Mouse (Mus musculus): Measurements from ENCODE around the gene Ilf3. TPM values are rescaled to one million over a fixed set of nuclear protein-coding genes. Genes with fewer than 3 reads are reported as not detected.
"Not testable (repeated sequence)": the region's sequence is repeated elsewhere in the genome, so short reads cannot be mapped to it uniquely, and the experiment has no call there.

Ilf3 gene
- 179 and 188 TPM in 2 replicates for polyA plus RNA-seq (2014; fragmentation: Nextera tagmentation; extraction: Ambion mirVana)

DNA sequence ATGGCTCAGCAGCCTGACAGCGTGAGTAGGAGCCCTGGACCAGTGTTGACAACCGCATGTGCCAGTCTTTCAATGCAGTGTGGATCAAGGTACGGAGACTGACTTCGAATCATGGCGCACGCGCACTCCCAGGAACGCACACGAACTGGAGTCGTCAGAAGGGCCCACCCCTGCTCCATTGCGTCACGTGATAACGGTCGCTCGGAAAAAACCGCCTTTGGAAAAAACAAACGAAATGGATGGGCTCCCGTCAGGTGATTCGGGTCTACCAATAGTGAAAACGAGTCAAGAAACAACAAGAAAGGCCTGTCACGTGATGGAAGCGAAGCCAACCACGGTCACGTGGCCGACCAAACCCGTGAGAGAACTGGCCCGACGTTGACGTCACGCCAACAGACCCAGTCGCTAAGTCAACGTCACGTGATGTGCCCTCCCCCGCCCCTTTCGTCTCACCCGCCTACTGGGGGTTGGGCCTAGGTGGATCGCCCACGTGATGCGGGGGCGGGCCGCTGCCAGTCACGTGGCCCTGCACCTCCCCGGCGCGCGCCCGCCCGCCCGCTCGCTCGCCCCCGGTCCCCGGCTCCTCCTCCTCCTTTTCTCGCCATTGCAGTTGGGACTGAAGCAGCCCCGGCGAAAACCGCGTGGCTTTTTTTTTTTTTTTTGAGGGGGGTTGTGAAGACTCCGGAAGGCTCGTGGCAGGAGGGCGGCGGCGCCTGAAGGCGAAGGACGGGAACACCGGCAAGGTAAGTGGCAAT lies at the start of gene Ilf3:
Ilf3 (plus strand) TSS at position 515 of the 755 bp plus-strand sequence.
- peaks cover 11% of the 10 kb centered on the region for H3K4me1 ChIP-seq (replicated peaks; ENCODE audit: control insufficient read depth, insufficient read depth, low read length)
- peak within 1 kb of the TSS; percentile 92 for H3K27ac ChIP-seq (ENCODE audit: low read depth)
- H3K4me2 ChIP-seq (ENCODE audit: low read length), result peak within 1 kb of the TSS; percentile 93
- H3K9me3 ChIP-seq (ENCODE audit: control insufficient read depth, low read length), result no peaks in the 10 kb centered on the region
- ATAC-seq (replicated peaks; ENCODE audit: low FRiP score, low TSS enrichment, low read depth), result peak; percentile 92
- H3K36me3 ChIP-seq (ENCODE audit: control insufficient read depth, insufficient read depth, low read length), result peaks cover 11% of the 10 kb centered on the region
- H3K27me3 ChIP-seq (replicated peaks; ENCODE audit: control insufficient read depth, insufficient read depth, low read length), result no peaks in the 10 kb centered on the region; the same call in 1 of the 2 replicates
- peak; percentile 99 for DNase-seq (ENCODE audit: low spot score)
- H3K9ac ChIP-seq (ENCODE audit: low read length), result peak within 1 kb of the TSS; percentile 97
- under 1% methylated on average over 59 of the region's 66 CpGs for whole genome bisulfite sequencing
- peak within 1 kb of the TSS; percentile 97 for H3K4me3 ChIP-seq (ENCODE audit: low read depth, low read length)

DNA sequence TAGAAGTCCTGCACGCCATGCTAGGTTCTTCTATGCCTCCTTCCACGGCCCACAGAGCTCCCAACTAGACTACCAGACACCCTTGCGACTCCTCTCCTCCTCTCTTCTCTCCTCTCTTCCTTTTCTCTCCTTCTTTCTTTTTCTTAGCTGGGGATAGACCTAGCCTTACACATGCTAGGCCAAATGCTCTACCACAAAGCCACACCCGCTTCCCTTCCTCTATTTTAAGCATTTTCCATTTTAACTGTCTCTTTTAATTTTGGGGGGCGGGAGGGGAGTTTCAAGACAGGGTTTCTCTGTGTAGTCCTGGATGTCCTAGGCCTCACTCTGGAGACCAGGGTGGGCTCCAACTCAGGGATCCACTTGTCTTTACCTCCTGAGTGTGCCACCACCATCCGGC lies 48.9 kb upstream of the Ilf3 start:
- no peak for DNase-seq (ENCODE audit: low spot score)
- no peak for ATAC-seq (replicated peaks; ENCODE audit: low FRiP score, low TSS enrichment, low read depth)
- Histone ChIP-seq H3K4me2 (ENCODE audit: low read length) (no peak overlapping the region), H3K27ac (ENCODE audit: low read depth) (no peak overlapping the region), H3K9me3 (ENCODE audit: control insufficient read depth, low read length) (no peaks in the 10 kb centered on the region), H3K9ac (ENCODE audit: low read length) (no peak overlapping the region), H3K36me3 (ENCODE audit: control insufficient read depth, insufficient read depth, low read length) (no peaks in the 10 kb centered on the region), H3K4me3 (ENCODE audit: low read depth, low read length) (no peak overlapping the region), H3K4me1 (replicated peaks; ENCODE audit: control insufficient read depth, insufficient read depth, low read length) (peaks cover 11% of the 10 kb centered on the region), H3K27me3 (replicated peaks; ENCODE audit: control insufficient read depth, insufficient read depth, low read length) (no peaks in the 10 kb centered on the region)
- WGBS, result 90% methylated on average over 6 of the region's 6 CpGs

DNA sequence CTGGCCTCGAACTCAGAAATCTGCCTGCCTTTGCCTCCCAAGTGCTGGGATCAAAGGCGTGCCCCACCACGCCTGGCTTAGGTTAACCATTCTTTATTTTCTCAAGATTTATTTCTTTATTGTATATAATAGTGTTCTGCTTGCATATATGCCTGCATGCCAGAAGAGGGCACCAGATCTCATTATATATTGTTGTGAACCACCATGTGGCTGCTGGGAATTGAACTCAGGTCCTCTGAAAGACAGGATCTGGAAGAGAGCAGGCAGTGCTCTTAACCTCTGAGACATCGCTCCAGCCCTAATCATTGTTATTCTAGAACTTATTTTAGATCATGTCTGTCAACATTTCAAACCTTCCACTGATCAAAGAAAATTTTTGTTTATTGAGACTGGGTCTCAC lies 48.2 kb upstream of the Ilf3 start:
- Histone ChIP-seq H3K4me1 (replicated peaks; ENCODE audit: control insufficient read depth, insufficient read depth, low read length) (peaks cover 11% of the 10 kb centered on the region), H3K4me3 (ENCODE audit: low read depth, low read length) (no peak overlapping the region), H3K4me2 (ENCODE audit: low read length) (no peak overlapping the region), H3K27me3 (replicated peaks; ENCODE audit: control insufficient read depth, insufficient read depth, low read length) (no peaks in the 10 kb centered on the region), H3K27ac (ENCODE audit: low read depth) (no peak overlapping the region), H3K9ac (ENCODE audit: low read length) (no peak overlapping the region), H3K36me3 (ENCODE audit: control insufficient read depth, insufficient read depth, low read length) (no peaks in the 10 kb centered on the region), H3K9me3 (ENCODE audit: control insufficient read depth, low read length) (no peaks in the 10 kb centered on the region)
- DNase-seq (ENCODE audit: low spot score) (no peak), ATAC-seq (replicated peaks; ENCODE audit: low FRiP score, low TSS enrichment, low read depth) (no peak)
- WGBS, result 91% methylated on average over 4 of the region's 4 CpGs

- H3K4me1 ChIP-seq (replicated peaks; ENCODE audit: control insufficient read depth, insufficient read depth, low read length), result peaks cover 11% of the 10 kb centered on the region
- ATAC-seq (replicated peaks; ENCODE audit: low FRiP score, low TSS enrichment, low read depth), result no peak; the same call in 1 of the 2 replicates
Measured at GRCm38 (mm10) chr9:21320280-21320618, 47.4 kb upstream of the Ilf3 start.

GRCm38 (mm10) chr9:21320619-21321512 lies 46.8 kb upstream of the Ilf3 start, which contains the start of gene Slc44a2:
Gene Slc44a2 (plus strand): TSS chr9:21320698.
- peak within 1 kb of the TSS; percentile 70 for H3K4me3 ChIP-seq (ENCODE audit: low read depth, low read length)
- H3K27ac ChIP-seq (ENCODE audit: low read depth), result no peak within 1 kb of the TSS
- peak; percentile 87 for ATAC-seq (replicated peaks; ENCODE audit: low FRiP score, low TSS enrichment, low read depth)
- no peaks in the 10 kb centered on the region for H3K9me3 ChIP-seq (ENCODE audit: control insufficient read depth, low read length)
- 1% methylated on average over 52 of the region's 52 CpGs for WGBS
- peak within 1 kb of the TSS; percentile 61 for H3K9ac ChIP-seq (ENCODE audit: low read length)
- H3K4me2 ChIP-seq (ENCODE audit: low read length), result peak within 1 kb of the TSS; percentile 86
- DNase-seq (ENCODE audit: low spot score), result peak; percentile 93
- no peaks in the 10 kb centered on the region for H3K36me3 ChIP-seq (ENCODE audit: control insufficient read depth, insufficient read depth, low read length)
- H3K4me1 ChIP-seq (replicated peaks; ENCODE audit: control insufficient read depth, insufficient read depth, low read length), result peaks cover 11% of the 10 kb centered on the region
- no peaks in the 10 kb centered on the region for H3K27me3 ChIP-seq (replicated peaks; ENCODE audit: control insufficient read depth, insufficient read depth, low read length)

More at GRCm38 (mm10) chr9:21320280-21320618, 47.4 kb upstream of the Ilf3 start:
- H3K4me2 ChIP-seq (ENCODE audit: low read length), result peak overlapping the region; percentile 86
- no peaks in the 10 kb centered on the region for H3K36me3 ChIP-seq (ENCODE audit: control insufficient read depth, insufficient read depth, low read length)
- DNase-seq (ENCODE audit: low spot score), result no peak
- peak overlapping the region; percentile 61 for H3K9ac ChIP-seq (ENCODE audit: low read length)
- H3K4me3 ChIP-seq (ENCODE audit: low read depth, low read length), result peak overlapping the region; percentile 70
- 26% methylated on average over 4 of the region's 4 CpGs for WGBS
- no peak overlapping the region for H3K27ac ChIP-seq (ENCODE audit: low read depth)
- no peaks in the 10 kb centered on the region for H3K27me3 ChIP-seq (replicated peaks; ENCODE audit: control insufficient read depth, insufficient read depth, low read length)
- H3K9me3 ChIP-seq (ENCODE audit: control insufficient read depth, low read length), result no peaks in the 10 kb centered on the region

- Histone ChIP-seq H3K9me3 (ENCODE audit: control insufficient read depth, low read length) (no peaks in the 10 kb centered on the region), H3K4me3 (ENCODE audit: low read depth, low read length) (peak overlapping the region; percentile 70), H3K27ac (ENCODE audit: low read depth) (no peak overlapping the region), H3K27me3 (replicated peaks; ENCODE audit: control insufficient read depth, insufficient read depth, low read length) (no peaks in the 10 kb centered on the region), H3K4me1 (replicated peaks; ENCODE audit: control insufficient read depth, insufficient read depth, low read length) (peaks cover 11% of the 10 kb centered on the region), H3K4me2 (ENCODE audit: low read length) (peak overlapping the region; percentile 86), H3K9ac (ENCODE audit: low read length) (peak overlapping the region; percentile 61), H3K36me3 (ENCODE audit: control insufficient read depth, insufficient read depth, low read length) (no peaks in the 10 kb centered on the region)
- 13% methylated on average over 6 of the region's 6 CpGs for WGBS
- DNase-seq (ENCODE audit: low spot score) (peak; percentile 56), ATAC-seq (replicated peaks; ENCODE audit: low FRiP score, low TSS enrichment, low read depth) (no peak; the same call in 1 of the 2 replicates)
Measured at GRCm38 (mm10) chr9:21321513-21321835, 46.2 kb upstream of the Ilf3 start.

GRCm38 (mm10) chr9:21322211-21322916 lies 45.3 kb upstream of the Ilf3 start:
- DNase-seq (ENCODE audit: low spot score) (no peak), ATAC-seq (replicated peaks; ENCODE audit: low FRiP score, low TSS enrichment, low read depth) (no peak)
- Histone ChIP-seq H3K9ac (ENCODE audit: low read length) (no peak overlapping the region), H3K27ac (ENCODE audit: low read depth) (no peak overlapping the region), H3K9me3 (ENCODE audit: control insufficient read depth, low read length) (no peaks in the 10 kb centered on the region), H3K4me1 (replicated peaks; ENCODE audit: control insufficient read depth, insufficient read depth, low read length) (peaks cover 11% of the 10 kb centered on the region), H3K36me3 (ENCODE audit: control insufficient read depth, insufficient read depth, low read length) (no peaks in the 10 kb centered on the region), H3K4me2 (ENCODE audit: low read length) (peak overlapping the region; percentile 86; the same call in 1 of the 2 replicates), H3K4me3 (ENCODE audit: low read depth, low read length) (no peak overlapping the region), H3K27me3 (replicated peaks; ENCODE audit: control insufficient read depth, insufficient read depth, low read length) (no peaks in the 10 kb centered on the region)
- 88% methylated on average over 19 of the region's 19 CpGs for WGBS

- H3K9me3 ChIP-seq (ENCODE audit: control insufficient read depth, low read length); H3K4me3 ChIP-seq (ENCODE audit: low read depth, low read length); H3K36me3 ChIP-seq (ENCODE audit: control insufficient read depth, insufficient read depth, low read length); ATAC-seq (replicated peaks; ENCODE audit: low FRiP score, low TSS enrichment, low read depth); H3K27ac ChIP-seq (ENCODE audit: low read depth); DNase-seq (ENCODE audit: low spot score); H3K4me2 ChIP-seq (ENCODE audit: low read length); H3K9ac ChIP-seq (ENCODE audit: low read length); H3K27me3 ChIP-seq (replicated peaks; ENCODE audit: control insufficient read depth, insufficient read depth, low read length): not testable (repeated sequence)
- 91% methylated on average over 8 of the region's 8 CpGs for whole genome bisulfite sequencing
- H3K4me1 ChIP-seq (replicated peaks; ENCODE audit: control insufficient read depth, insufficient read depth, low read length), result peaks cover 14% of the 10 kb centered on the region
Measured at GRCm38 (mm10) chr9:21322917-21323297, 44.8 kb upstream of the Ilf3 start.

Data from intestine, embryonic 14.5 days (tissue).